Mouse (Mus musculus): Measurements from ENCODE around the gene Zfp664. TPM values are rescaled to one million over a fixed set of nuclear protein-coding genes. Genes with fewer than 3 reads are reported as not detected.

The Zfp664 gene
- total and polyA plus RNA-seq, 2 experiments from 2014 or later = 42.5 to 63.6 TPM

DNA sequence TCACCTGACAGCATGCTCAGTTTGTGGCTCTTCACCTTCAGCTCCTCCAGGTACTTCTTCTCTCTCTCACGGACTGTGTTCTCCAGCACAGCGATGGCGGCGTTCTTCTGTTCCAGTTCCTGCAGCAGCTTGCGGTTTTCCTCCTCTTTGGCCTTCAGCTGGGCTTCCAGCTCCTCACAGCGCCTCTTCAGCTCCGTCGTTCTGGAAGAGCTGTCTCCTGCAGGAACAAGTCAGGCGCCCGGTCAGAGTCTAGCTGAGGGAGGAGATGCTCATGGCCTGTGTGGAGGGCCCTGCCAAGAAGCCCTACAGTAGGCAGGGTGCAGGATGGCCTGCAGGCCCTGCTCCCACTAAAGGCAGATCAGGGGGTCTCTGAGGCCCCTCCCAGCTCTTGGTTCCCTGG, 26.4 kb upstream of the Zfp664 start:
- H3K36me3 ChIP-seq (ENCODE audit: insufficient read depth, low read length) = peaks cover 34% of the 10 kb centered on the region; the same call in 1 of the 2 replicates

DNA sequence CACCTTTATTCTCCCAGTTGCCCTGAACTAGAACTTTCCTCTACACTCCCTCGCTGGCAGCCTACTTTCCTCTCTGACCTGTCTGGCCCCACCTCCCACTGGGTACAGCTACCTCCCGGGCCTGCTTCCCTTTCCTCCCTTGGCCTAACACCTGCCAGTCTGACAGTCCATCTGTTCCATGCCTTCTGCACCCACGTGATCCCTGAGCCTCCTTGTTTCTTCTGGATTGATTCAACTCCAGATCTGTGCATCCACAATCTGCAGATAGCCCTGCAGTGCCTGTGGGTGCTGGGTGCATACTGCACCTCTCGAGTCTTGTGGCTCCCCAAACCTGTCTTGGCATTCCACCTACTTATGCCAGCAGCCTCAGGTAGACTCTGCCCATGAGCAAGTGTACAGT, 25.9 kb upstream of the Zfp664 start:
- no peaks in the 10 kb centered on the region for H3K27me3 ChIP-seq (ENCODE audit: insufficient read depth, low read length)
- H3K27ac ChIP-seq = no peak overlapping the region
- no peak overlapping the region for H3K9ac ChIP-seq (replicated peaks; ENCODE audit: low read length)
- no peak overlapping the region for H3K4me3 ChIP-seq (ENCODE audit: low read length)
- no peaks in the 10 kb centered on the region; the same call in 1 of the 2 replicates for H3K4me1 ChIP-seq (ENCODE audit: insufficient read depth, low read length)
- 69% methylated on average over 4 of the region's 4 CpGs for WGBS
- TF ChIP-seq CTCF (IDR thresholded peaks at IDR 0.05; ENCODE audit: low read depth) = no peak
- H3K9me3 ChIP-seq (ENCODE audit: low read length) = no peaks in the 10 kb centered on the region
- DNase-seq (ENCODE audit: low spot score) (no peak), ATAC-seq (no peak)
- peaks cover 34% of the 10 kb centered on the region; the same call in 1 of the 2 replicates for H3K36me3 ChIP-seq (ENCODE audit: insufficient read depth, low read length)
- no peak overlapping the region for H3K4me2 ChIP-seq (ENCODE audit: low read depth, low read length)

More for the DNA sequence above, 26.4 kb upstream of the Zfp664 start:
- Histone ChIP-seq H3K27me3 (ENCODE audit: insufficient read depth, low read length) (no peaks in the 10 kb centered on the region), H3K9me3 (ENCODE audit: low read length) (no peaks in the 10 kb centered on the region), H3K4me1 (ENCODE audit: insufficient read depth, low read length) (no peaks in the 10 kb centered on the region; the same call in 1 of the 2 replicates), H3K4me2 (ENCODE audit: low read depth, low read length) (no peak overlapping the region), H3K9ac (replicated peaks; ENCODE audit: low read length) (no peak overlapping the region), H3K27ac (no peak overlapping the region), H3K4me3 (ENCODE audit: low read length) (no peak overlapping the region)
- ATAC-seq (no peak), DNase-seq (ENCODE audit: low spot score) (no peak)
- TF ChIP-seq CTCF (IDR thresholded peaks at IDR 0.05; ENCODE audit: low read depth) = no peak
- 93% methylated on average over 10 of the region's 10 CpGs for WGBS

DNA sequence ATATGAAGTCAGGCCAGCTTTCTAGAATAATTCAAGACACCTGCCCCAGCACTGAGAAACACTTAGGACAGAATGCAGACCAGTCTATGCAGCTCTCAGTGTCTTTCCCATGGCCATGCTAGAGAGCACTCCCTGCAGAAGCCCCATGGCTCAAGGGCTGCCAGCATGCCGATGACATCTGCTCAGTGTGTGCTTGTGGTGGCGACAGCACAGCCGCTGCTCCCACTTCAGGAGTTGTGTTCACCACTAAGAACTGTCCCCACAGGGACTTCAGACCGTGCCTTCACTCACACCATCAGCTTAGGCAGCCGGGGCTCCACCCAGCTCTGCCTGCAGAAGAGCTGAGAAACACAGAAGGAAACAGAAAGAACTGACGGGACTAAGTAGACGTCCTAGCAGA, 22.3 kb upstream of the Zfp664 start:
- H3K36me3 ChIP-seq (ENCODE audit: insufficient read depth, low read length) = peaks cover 24% of the 10 kb centered on the region; the same call in 1 of the 2 replicates
- no peaks in the 10 kb centered on the region for H3K27me3 ChIP-seq (ENCODE audit: insufficient read depth, low read length)
- H3K9ac ChIP-seq (replicated peaks; ENCODE audit: low read length) = no peak overlapping the region
- ATAC-seq (0 out of 2 replicates have a peak, but pooled peaks have one; percentile 22), DNase-seq (ENCODE audit: low spot score) (no peak)
- H3K4me3 ChIP-seq (ENCODE audit: low read length) = no peak overlapping the region
- H3K4me1 ChIP-seq (ENCODE audit: insufficient read depth, low read length) = peaks cover 7% of the 10 kb centered on the region
- no peak for TF ChIP-seq CTCF (IDR thresholded peaks at IDR 0.05; ENCODE audit: low read depth)
- peak overlapping the region; percentile 48; the same call in 1 of the 2 replicates for H3K27ac ChIP-seq
- 57% methylated on average over 7 of the region's 7 CpGs for WGBS
- H3K9me3 ChIP-seq (ENCODE audit: low read length) = no peaks in the 10 kb centered on the region
- H3K4me2 ChIP-seq (ENCODE audit: low read depth, low read length) = no peak overlapping the region

DNA sequence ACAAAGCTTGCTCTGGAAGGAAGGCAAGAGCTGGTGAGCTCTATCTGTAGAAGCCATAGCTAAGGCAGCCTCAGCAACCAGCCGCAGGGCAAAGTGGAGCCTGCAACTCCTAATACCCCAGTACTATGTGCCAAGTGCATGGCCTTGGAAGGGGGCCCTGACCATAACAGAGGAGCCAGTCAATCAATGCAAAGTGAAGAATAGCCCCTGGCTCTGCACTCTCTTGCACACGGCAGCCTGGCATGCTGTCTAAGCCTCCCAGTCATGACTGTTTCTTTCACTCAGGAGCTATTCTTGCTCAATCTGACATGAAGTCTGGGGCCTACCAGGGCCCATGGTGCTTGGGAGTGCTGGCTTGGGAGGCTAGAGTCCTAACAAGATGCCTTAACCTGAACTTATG, 21.8 kb upstream of the Zfp664 start:
- no peak overlapping the region for H3K9ac ChIP-seq (replicated peaks; ENCODE audit: low read length)
- no peak for TF ChIP-seq CTCF (IDR thresholded peaks at IDR 0.05; ENCODE audit: low read depth)
- no peaks in the 10 kb centered on the region for H3K27me3 ChIP-seq (ENCODE audit: insufficient read depth, low read length)
- peaks cover 19% of the 10 kb centered on the region; the same call in 1 of the 2 replicates for H3K36me3 ChIP-seq (ENCODE audit: insufficient read depth, low read length)
- DNase-seq (ENCODE audit: low spot score) = peak; percentile 65
- no peak overlapping the region for H3K4me3 ChIP-seq (ENCODE audit: low read length)
- H3K27ac ChIP-seq = peak overlapping the region; percentile 48; the same call in 1 of the 2 replicates
- peaks cover 7% of the 10 kb centered on the region for H3K4me1 ChIP-seq (ENCODE audit: insufficient read depth, low read length)
- H3K4me2 ChIP-seq (ENCODE audit: low read depth, low read length) = no peak overlapping the region
- ATAC-seq = peak; percentile 83
- WGBS = 40% methylated on average over 2 of the region's 2 CpGs
- H3K9me3 ChIP-seq (ENCODE audit: low read length) = no peaks in the 10 kb centered on the region

DNA sequence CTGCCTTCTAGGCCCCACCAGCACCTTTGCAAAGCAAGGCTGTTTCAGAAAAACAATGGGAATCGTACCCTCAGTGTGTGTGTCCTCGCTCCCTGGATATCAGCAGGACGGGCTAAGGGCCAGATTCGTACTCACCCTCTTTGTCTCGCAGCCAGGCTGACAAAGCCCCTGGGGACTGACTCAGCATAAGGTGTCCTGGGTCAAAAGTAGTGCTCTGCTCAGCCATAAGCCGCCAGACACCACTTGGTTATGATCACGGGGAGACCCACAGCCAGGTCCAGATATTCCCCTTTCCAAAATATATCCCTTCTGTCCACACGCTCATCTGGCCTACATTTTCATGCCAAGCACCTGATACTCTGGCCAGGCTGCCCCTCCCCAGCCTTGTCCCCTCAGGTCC, 19.1 kb upstream of the Zfp664 start:
- ATAC-seq (no peak), DNase-seq (ENCODE audit: low spot score) (no peak)
- no peak for TF ChIP-seq CTCF (IDR thresholded peaks at IDR 0.05; ENCODE audit: low read depth)
- 40% methylated on average over 8 of the region's 8 CpGs for WGBS
- Histone ChIP-seq H3K27me3 (ENCODE audit: insufficient read depth, low read length) (no peaks in the 10 kb centered on the region), H3K4me1 (ENCODE audit: insufficient read depth, low read length) (peaks cover 7% of the 10 kb centered on the region), H3K36me3 (ENCODE audit: insufficient read depth, low read length) (peaks cover 7% of the 10 kb centered on the region; the same call in 1 of the 2 replicates), H3K9ac (replicated peaks; ENCODE audit: low read length) (no peak overlapping the region), H3K9me3 (ENCODE audit: low read length) (no peaks in the 10 kb centered on the region), H3K4me3 (ENCODE audit: low read length) (no peak overlapping the region), H3K4me2 (ENCODE audit: low read depth, low read length) (no peak overlapping the region), H3K27ac (no peak overlapping the region)

DNA sequence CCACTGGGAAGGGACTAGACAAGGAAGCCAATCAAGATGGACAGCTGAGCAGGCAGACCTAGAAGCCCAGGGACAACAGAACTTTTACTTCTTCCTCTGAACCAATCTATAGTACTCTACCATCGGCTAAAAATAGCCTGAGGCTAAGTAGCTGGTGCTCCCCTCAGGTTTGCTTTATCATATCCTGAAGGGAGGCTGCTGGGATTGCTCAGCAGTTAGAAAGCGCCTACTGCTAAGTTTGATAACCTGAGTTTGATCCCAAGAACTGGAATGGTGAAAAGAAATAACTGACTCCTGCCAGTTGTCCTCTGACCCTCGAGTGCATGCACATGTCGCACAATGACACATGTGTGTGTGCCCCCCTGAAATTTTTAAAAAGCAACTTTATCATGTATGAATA, 17.6 kb upstream of the Zfp664 start:
- DNase-seq (ENCODE audit: low spot score) (no peak), ATAC-seq (no peak)
- peaks cover 7% of the 10 kb centered on the region for H3K4me1 ChIP-seq (ENCODE audit: insufficient read depth, low read length)
- no peaks in the 10 kb centered on the region for H3K9me3 ChIP-seq (ENCODE audit: low read length)
- 80% methylated on average over 4 of the region's 4 CpGs for WGBS
- H3K4me3 ChIP-seq (ENCODE audit: low read length) = no peak overlapping the region
- H3K4me2 ChIP-seq (ENCODE audit: low read depth, low read length) = no peak overlapping the region
- no peak overlapping the region for H3K27ac ChIP-seq
- H3K36me3 ChIP-seq (ENCODE audit: insufficient read depth, low read length) = no peaks in the 10 kb centered on the region
- H3K27me3 ChIP-seq (ENCODE audit: insufficient read depth, low read length) = no peaks in the 10 kb centered on the region
- no peak overlapping the region for H3K9ac ChIP-seq (replicated peaks; ENCODE audit: low read length)
- TF ChIP-seq CTCF (IDR thresholded peaks at IDR 0.05; ENCODE audit: low read depth) = no peak

DNA sequence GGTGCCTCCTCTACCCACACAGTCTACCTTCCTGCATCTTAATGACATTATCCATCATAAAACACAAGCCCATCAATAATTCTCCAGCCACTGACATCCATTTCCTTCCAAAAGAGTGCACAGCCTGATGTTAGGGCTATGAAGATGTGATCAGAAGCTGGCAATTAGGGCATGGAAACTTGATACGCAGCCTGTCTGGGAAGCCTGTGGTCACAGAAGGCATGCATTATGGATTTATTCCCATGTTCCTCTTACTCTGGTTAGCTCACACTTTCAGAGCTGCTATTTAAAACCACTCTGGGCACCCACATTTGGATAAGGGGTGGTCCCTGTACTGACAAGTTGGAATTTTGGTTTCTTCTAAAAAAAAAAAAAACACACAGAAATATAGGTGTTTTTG, 15.5 kb upstream of the Zfp664 start:
- H3K4me1 ChIP-seq (ENCODE audit: insufficient read depth, low read length) = peaks cover 7% of the 10 kb centered on the region; the same call in 1 of the 2 replicates

More for the DNA sequence above, 15.5 kb upstream of the Zfp664 start:
- Histone ChIP-seq H3K4me3 (ENCODE audit: low read length) (no peak overlapping the region), H3K27me3 (ENCODE audit: insufficient read depth, low read length) (no peaks in the 10 kb centered on the region), H3K27ac (no peak overlapping the region), H3K9me3 (ENCODE audit: low read length) (no peaks in the 10 kb centered on the region), H3K4me2 (ENCODE audit: low read depth, low read length) (no peak overlapping the region), H3K9ac (replicated peaks; ENCODE audit: low read length) (no peak overlapping the region), H3K36me3 (ENCODE audit: insufficient read depth, low read length) (no peaks in the 10 kb centered on the region)
- TF ChIP-seq CTCF (IDR thresholded peaks at IDR 0.05; ENCODE audit: low read depth) = no peak
- ATAC-seq = no peak
- 68% methylated on average over 1 of the region's 1 CpGs for WGBS
- no peak for DNase-seq (ENCODE audit: low spot score)
